25 mouse cellular contexts compared by ENCODE assay signal in genomic region chr14:36858932-36859331, GRCm38 (mm10).
DNase-seq lines count a peak whose midpoint lies in the region; ATAC-seq and TF ChIP-seq lines count a peak whose summit lies in the region.
"Had no signal": no experiment of that assay in that cellular context is flagged by ENCODE, and none has a peak within 500 bp of the region (broad histone marks: within the 10 kb centered on the region; RNA-seq: fewer than 3 reads in every experiment).

No protein-coding gene starts in this region.

- H3K9ac ChIP-seq in kidney, embryonic 14.5 days (ENCODE audit: low read depth, low read length), result no peak overlapping the region
- H3K9ac ChIP-seq: embryonic facial prominence, embryonic 12.5 days; forebrain, embryonic 13.5 days had no signal

- no peak for ATAC-seq in kidney, embryonic 14.5 days (ENCODE audit: low FRiP score, low TSS enrichment)
- ATAC-seq: activated CD4-positive, CD25-positive, alpha-beta regulatory T cell, adult 4 months; CD4-positive, CD25-positive, alpha-beta regulatory T cell, adult 4 months; forebrain, embryonic 13.5 days; Patski had no signal

- H3K27me3 ChIP-seq in kidney, adult 2 months (replicated peaks; ENCODE audit: control insufficient read depth, insufficient read depth, low read length), result no peaks in the 10 kb centered on the region
- H3K27me3 ChIP-seq in kidney, embryonic 14.5 days (ENCODE audit: control insufficient read depth, insufficient read depth, low read length), result no peaks in the 10 kb centered on the region
- H3K27me3 ChIP-seq: CH12.LX; embryonic facial prominence, embryonic 12.5 days; forebrain, embryonic 13.5 days; Patski had no signal

- no peak overlapping the region for H3K4me2 ChIP-seq in kidney, embryonic 14.5 days (replicated peaks; ENCODE audit: low read depth, low read length)
- H3K4me2 ChIP-seq: embryonic facial prominence, embryonic 12.5 days; forebrain, embryonic 13.5 days had no signal

- no peak overlapping the region for H3K27ac ChIP-seq in kidney, adult 2 months (ENCODE audit: insufficient read depth, low read depth, low read length)
- H3K27ac ChIP-seq in kidney, embryonic 14.5 days (ENCODE audit: low read depth, low read length), result no peak overlapping the region
- H3K27ac ChIP-seq: embryonic facial prominence, embryonic 10.5 days; embryonic facial prominence, embryonic 12.5 days; forebrain, embryonic 13.5 days had no signal

- no peak overlapping the region for H3K4me3 ChIP-seq in kidney, adult 2 months (ENCODE audit: insufficient read depth, low read depth, low read length)
- H3K4me3 ChIP-seq in kidney, embryonic 14.5 days (ENCODE audit: low read length), result no peak overlapping the region
- H3K4me3 ChIP-seq: embryonic facial prominence, embryonic 10.5 days; embryonic facial prominence, embryonic 12.5 days; forebrain, embryonic 13.5 days had no signal

- H3K9me3 ChIP-seq in kidney, embryonic 14.5 days (ENCODE audit: control insufficient read depth, low read length), result no peaks in the 10 kb centered on the region
- H3K9me3 ChIP-seq: embryonic facial prominence, embryonic 10.5 days; embryonic facial prominence, embryonic 12.5 days; forebrain, embryonic 13.5 days; G1E had no signal

- WGBS in kidney, adult 2 months, result 47% methylated on average over 4 of the region's 4 CpGs
- WGBS in kidney, embryonic 14.5 days, result 77% methylated on average over 4 of the region's 4 CpGs

- TF ChIP-seq POLR2A in kidney, adult 2 months (IDR thresholded peaks at IDR 0.05; ENCODE audit: low read depth, low read length), result no peak

- DNase-seq in heart, adult 11 months, result peak; percentile 70
- DNase-seq in heart, adult 8-10 months (ENCODE audit: low spot score), result no peak
- DNase-seq in kidney, adult 2 months, result peak; percentile 44
- no peak for DNase-seq in kidney, adult 11 months
- peak; percentile 41 for DNase-seq in kidney, adult 9 months
- DNase-seq in kidney, postnatal 36 days, result peak; percentile 8 to 31
- DNase-seq in kidney, postnatal 14 days, result no peak
- DNase-seq: adrenal gland, adult 8-10 months; adrenal gland, postnatal 14 days; adrenal gland, postnatal 36 days; B cell, adult 2 months; cerebellum, adult 11-12 months; cerebellum, adult 2 months; cerebellum, adult 9-10 months; cerebellum, postnatal 10 days; cerebellum, postnatal 25 days had no signal

- no peaks in the 10 kb centered on the region for H3K36me3 ChIP-seq in kidney, adult 2 months (ENCODE audit: control insufficient read depth, insufficient read depth, low read length)
- no peaks in the 10 kb centered on the region for H3K36me3 ChIP-seq in kidney, embryonic 14.5 days (ENCODE audit: control insufficient read depth, insufficient read depth, low read length)
- H3K36me3 ChIP-seq: embryonic facial prominence, embryonic 10.5 days; embryonic facial prominence, embryonic 12.5 days; G1E had no signal

- no peak for TF ChIP-seq CTCF in kidney, adult 2 months (conservative IDR thresholded peaks at IDR 0.05; ENCODE audit: insufficient read depth, insufficient read length, low read depth, low read length)

- no peaks in the 10 kb centered on the region for H3K4me1 ChIP-seq in kidney, adult 2 months (ENCODE audit: control insufficient read depth, insufficient read depth, low read length)
- H3K4me1 ChIP-seq in kidney, embryonic 14.5 days (ENCODE audit: control insufficient read depth, insufficient read depth, low read length), result no peaks in the 10 kb centered on the region
- H3K4me1 ChIP-seq: embryonic facial prominence, embryonic 10.5 days; embryonic facial prominence, embryonic 12.5 days; forebrain, embryonic 13.5 days had no signal

Comparison
In these comparisons a context has a peak if more than half of its experiments do, and no peak if none do; other contexts are left out.
1. DNase-seq: peak in heart, adult 11 months (single experiment), kidney, adult 2 months (single experiment), kidney, adult 9 months (single experiment) and kidney, postnatal 36 days (2 of 2); none in heart, adult 8-10 months (single experiment), kidney, adult 11 months (single experiment) and kidney, postnatal 14 days (single experiment).